Mouse (Mus musculus): ENCODE results near the gene Ddah2. TPM values are rescaled to one million over a fixed set of nuclear protein-coding genes. Genes with fewer than 3 reads are reported as not detected.

Ddah2 gene
- polyA plus RNA-seq, 1 experiment from 2014 or later, result 356 TPM

GRCm38 (mm10) chr17:35058316-35058715 is 519 bp upstream of the Ddah2 start:
- no peaks in the 10 kb centered on the region for H3K9me3 ChIP-seq (replicated peaks)
- peak overlapping the region; percentile 74 for H3K4me2 ChIP-seq
- no peaks in the 10 kb centered on the region for H3K27me3 ChIP-seq
- peak overlapping the region; percentile 97 for H3K27ac ChIP-seq
- peaks cover 78% of the 10 kb centered on the region for H3K36me3 ChIP-seq
- no peak for ATAC-seq (replicated peaks; ENCODE audit: low FRiP score)
- 61% methylated on average over 9 of the region's 9 CpGs for WGBS
- no peak overlapping the region for H3K9ac ChIP-seq
- H3K4me1 ChIP-seq, result peaks cover 41% of the 10 kb centered on the region
- H3K4me3 ChIP-seq (replicated peaks), result peak overlapping the region; percentile 83

- Histone ChIP-seq H3K4me1 (peaks cover 52% of the 10 kb centered on the region), H3K36me3 (peaks cover 63% of the 10 kb centered on the region), H3K9me3 (replicated peaks) (no peaks in the 10 kb centered on the region)
These were observed 1.2 kb downstream of the Ddah2 start for GRCm38 (mm10) chr17:35060071-35060470.

GRCm38 (mm10) chr17:35060737-35061297 is 2.0 kb downstream of the Ddah2 start:
- no peaks in the 10 kb centered on the region for H3K9me3 ChIP-seq (replicated peaks)
- peaks cover 56% of the 10 kb centered on the region for H3K36me3 ChIP-seq
- peak overlapping the region; percentile 86; the same call in 1 of the 2 replicates for H3K9ac ChIP-seq
- 55% methylated on average over 22 of the region's 22 CpGs for WGBS
- no peak overlapping the region for H3K27ac ChIP-seq
- H3K4me2 ChIP-seq, result peak overlapping the region; percentile 74
- H3K4me1 ChIP-seq, result peaks cover 57% of the 10 kb centered on the region
- no peak for ATAC-seq (replicated peaks; ENCODE audit: low FRiP score)
- peak overlapping the region; percentile 83 for H3K4me3 ChIP-seq (replicated peaks)
- peaks cover 4% of the 10 kb centered on the region; the same call in 1 of the 2 replicates for H3K27me3 ChIP-seq

More at GRCm38 (mm10) chr17:35060071-35060470, 1.2 kb downstream of the Ddah2 start:
- H3K27ac ChIP-seq, result peak overlapping the region; percentile 97
- no peak for ATAC-seq (replicated peaks; ENCODE audit: low FRiP score)
- peak overlapping the region; percentile 74 for H3K4me2 ChIP-seq
- WGBS, result 24% methylated on average over 14 of the region's 14 CpGs
- H3K27me3 ChIP-seq, result no peaks in the 10 kb centered on the region
- H3K9ac ChIP-seq, result peak overlapping the region; percentile 86
- peak overlapping the region; percentile 83 for H3K4me3 ChIP-seq (replicated peaks)

GRCm38 (mm10) chr17:35061299-35061698 is 2.5 kb downstream of the Ddah2 start:
- Histone ChIP-seq H3K36me3 (peaks cover 51% of the 10 kb centered on the region), H3K4me3 (replicated peaks) (no peak overlapping the region), H3K4me2 (peak overlapping the region; percentile 74), H3K4me1 (peaks cover 58% of the 10 kb centered on the region), H3K27me3 (peaks cover 9% of the 10 kb centered on the region; the same call in 1 of the 2 replicates), H3K9ac (no peak overlapping the region), H3K9me3 (replicated peaks) (no peaks in the 10 kb centered on the region), H3K27ac (no peak overlapping the region)
- WGBS, result 80% methylated on average over 8 of the region's 8 CpGs
- ATAC-seq (replicated peaks; ENCODE audit: low FRiP score), result no peak

GRCm38 (mm10) chr17:35063466-35063865 is 4.6 kb downstream of the Ddah2 start:
- Histone ChIP-seq H3K27me3 (peaks cover 22% of the 10 kb centered on the region), H3K9me3 (replicated peaks) (no peaks in the 10 kb centered on the region), H3K36me3 (peaks cover 30% of the 10 kb centered on the region), H3K4me3 (replicated peaks) (no peak overlapping the region), H3K4me1 (peaks cover 52% of the 10 kb centered on the region), H3K9ac (no peak overlapping the region), H3K4me2 (no peak overlapping the region), H3K27ac (no peak overlapping the region)
- ATAC-seq (replicated peaks; ENCODE audit: low FRiP score), result no peak
- 85% methylated on average over 3 of the region's 3 CpGs for WGBS

- Histone ChIP-seq H3K9me3 (replicated peaks) (no peaks in the 10 kb centered on the region), H3K4me1 (peaks cover 48% of the 10 kb centered on the region), H3K36me3 (peaks cover 30% of the 10 kb centered on the region), H3K27ac (peak overlapping the region; percentile 78), H3K4me3 (replicated peaks) (peak overlapping the region; percentile 37), H3K4me2 (peak overlapping the region; percentile 76), H3K9ac (no peak overlapping the region), H3K27me3 (peaks cover 22% of the 10 kb centered on the region)
- ATAC-seq (replicated peaks; ENCODE audit: low FRiP score), result no peak
- WGBS, result 33% methylated on average over 10 of the region's 10 CpGs
These were observed 5.6 kb downstream of the Ddah2 start for GRCm38 (mm10) chr17:35064378-35064877.

GRCm38 (mm10) chr17:35064951-35065947 is 6.4 kb downstream of the Ddah2 start, which contains the start of gene Ly6g6c:
Ly6g6c (plus strand) TSS chr17:35065388.
- peaks cover 43% of the 10 kb centered on the region for H3K4me1 ChIP-seq
- peaks cover 30% of the 10 kb centered on the region for H3K36me3 ChIP-seq
- H3K9ac ChIP-seq, result peak within 1 kb of the TSS; percentile 40
- peak; percentile 72 for ATAC-seq (replicated peaks; ENCODE audit: low FRiP score)
- H3K27ac ChIP-seq, result peak within 1 kb of the TSS; percentile 78
- peak within 1 kb of the TSS; percentile 76 for H3K4me2 ChIP-seq
- peak within 1 kb of the TSS; percentile 37 for H3K4me3 ChIP-seq (replicated peaks)
- WGBS, result 2% methylated on average over 48 of the region's 48 CpGs
- H3K27me3 ChIP-seq, result peaks cover 22% of the 10 kb centered on the region
- no peaks in the 10 kb centered on the region for H3K9me3 ChIP-seq (replicated peaks)

GRCm38 (mm10) chr17:35066084-35066483 is 7.2 kb downstream of the Ddah2 start, which contains the start of gene Mpig6b:
Mpig6b (minus strand) TSS chr17:35066184.
- no peak for ATAC-seq (replicated peaks; ENCODE audit: low FRiP score)
- H3K4me2 ChIP-seq, result peak within 1 kb of the TSS; percentile 76
- peaks cover 38% of the 10 kb centered on the region for H3K4me1 ChIP-seq
- peaks cover 25% of the 10 kb centered on the region for H3K36me3 ChIP-seq
- H3K27ac ChIP-seq, result peak within 1 kb of the TSS; percentile 78
- peak within 1 kb of the TSS; percentile 37 for H3K4me3 ChIP-seq (replicated peaks)
- WGBS, result 51% methylated on average over 10 of the region's 10 CpGs
- no peaks in the 10 kb centered on the region for H3K9me3 ChIP-seq (replicated peaks)
- peak within 1 kb of the TSS; percentile 40 for H3K9ac ChIP-seq
- peaks cover 22% of the 10 kb centered on the region for H3K27me3 ChIP-seq

GRCm38 (mm10) chr17:35068213-35068914 is 9.5 kb downstream of the Ddah2 start:
- Histone ChIP-seq H3K27me3 (peaks cover 22% of the 10 kb centered on the region), H3K9ac (no peak overlapping the region), H3K9me3 (replicated peaks) (no peaks in the 10 kb centered on the region), H3K4me3 (replicated peaks) (no peak overlapping the region), H3K4me2 (no peak overlapping the region), H3K27ac (no peak overlapping the region), H3K36me3 (peaks cover 2% of the 10 kb centered on the region), H3K4me1 (peaks cover 38% of the 10 kb centered on the region)
- no peak for ATAC-seq (replicated peaks; ENCODE audit: low FRiP score)
- 77% methylated on average over 17 of the region's 17 CpGs for WGBS

GRCm38 (mm10) chr17:35070556-35071229 is 11.9 kb downstream of the Ddah2 start:
- 64% methylated on average over 6 of the region's 6 CpGs for WGBS
- peaks cover 19% of the 10 kb centered on the region for H3K27me3 ChIP-seq
- H3K4me3 ChIP-seq (replicated peaks), result no peak overlapping the region
- no peak for ATAC-seq (replicated peaks; ENCODE audit: low FRiP score)
- H3K27ac ChIP-seq, result no peak overlapping the region
- H3K4me1 ChIP-seq, result peaks cover 19% of the 10 kb centered on the region
- no peak overlapping the region for H3K9ac ChIP-seq
- H3K4me2 ChIP-seq, result no peak overlapping the region
- H3K36me3 ChIP-seq, result no peaks in the 10 kb centered on the region
- H3K9me3 ChIP-seq (replicated peaks), result no peaks in the 10 kb centered on the region

- Histone ChIP-seq H3K9ac (no peak overlapping the region), H3K9me3 (replicated peaks) (no peaks in the 10 kb centered on the region), H3K27ac (no peak overlapping the region), H3K4me2 (no peak overlapping the region), H3K4me1 (peaks cover 18% of the 10 kb centered on the region), H3K4me3 (replicated peaks) (no peak overlapping the region), H3K36me3 (no peaks in the 10 kb centered on the region), H3K27me3 (peaks cover 12% of the 10 kb centered on the region)
- 48% methylated on average over 9 of the region's 9 CpGs for WGBS
- no peak for ATAC-seq (replicated peaks; ENCODE audit: low FRiP score)
These were observed 12.6 kb downstream of the Ddah2 start for GRCm38 (mm10) chr17:35071454-35071853.
